Mouse (Mus musculus): ENCODE results near the gene Igll1. TPM values are rescaled to one million over a fixed set of nuclear protein-coding genes. Genes with fewer than 3 reads are reported as not detected.
"Not testable (repeated sequence)": the region's sequence is repeated elsewhere in the genome, so short reads cannot be mapped to it uniquely, and the experiment has no call there.

The Igll1 gene
- total RNA-seq, 2 experiments from 2014 or later, result not detected

DNA sequence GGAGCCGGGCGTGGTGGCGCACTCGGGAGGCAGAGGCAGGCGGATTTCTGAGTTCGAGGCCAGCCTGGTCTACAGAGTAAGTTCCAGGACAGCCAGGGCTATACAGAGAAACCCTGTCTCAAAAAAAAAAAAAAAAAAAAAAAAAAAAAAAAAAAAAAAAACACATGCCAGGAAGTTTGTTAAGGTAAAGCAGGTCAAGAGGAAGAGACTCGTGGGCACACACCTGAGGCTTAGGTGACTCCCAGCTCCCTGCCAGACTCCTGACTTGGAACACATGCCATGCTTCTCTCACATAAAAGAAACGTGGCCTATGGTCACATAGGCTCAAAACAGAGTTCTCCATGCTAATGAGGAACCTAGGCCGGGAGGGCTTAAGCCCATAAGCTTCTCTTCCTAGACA is 7.7 kb downstream of the Igll1 start:
- DNase-seq; intact Hi-C loops (cut with DNase I): not testable (repeated sequence)

DNA sequence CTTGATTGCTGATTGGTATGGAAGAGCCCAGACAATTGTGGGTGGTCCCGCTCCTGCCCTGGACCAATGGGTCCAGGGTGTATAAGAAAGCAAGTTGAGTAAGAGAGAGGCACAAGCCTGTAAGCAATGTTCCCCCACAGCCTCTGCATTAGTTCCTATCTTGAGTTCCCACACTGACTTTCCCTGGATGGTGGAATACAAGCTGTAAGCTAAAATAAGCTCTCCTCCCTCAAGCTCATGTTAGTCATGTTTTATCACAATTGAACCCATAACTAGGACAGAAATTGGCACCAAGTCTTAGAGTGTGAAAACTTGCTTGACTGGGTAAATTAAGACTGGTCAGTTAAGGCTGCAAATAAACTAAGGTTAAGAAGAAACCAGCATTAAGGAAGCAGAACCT is 8.2 kb downstream of the Igll1 start:
- no peak for DNase-seq
- intact Hi-C loops (cut with DNase I), result loop anchor here (2.0 kb wide), 1 partner anchor 57 kb away; no protein-coding TSS in a partner anchor

DNA sequence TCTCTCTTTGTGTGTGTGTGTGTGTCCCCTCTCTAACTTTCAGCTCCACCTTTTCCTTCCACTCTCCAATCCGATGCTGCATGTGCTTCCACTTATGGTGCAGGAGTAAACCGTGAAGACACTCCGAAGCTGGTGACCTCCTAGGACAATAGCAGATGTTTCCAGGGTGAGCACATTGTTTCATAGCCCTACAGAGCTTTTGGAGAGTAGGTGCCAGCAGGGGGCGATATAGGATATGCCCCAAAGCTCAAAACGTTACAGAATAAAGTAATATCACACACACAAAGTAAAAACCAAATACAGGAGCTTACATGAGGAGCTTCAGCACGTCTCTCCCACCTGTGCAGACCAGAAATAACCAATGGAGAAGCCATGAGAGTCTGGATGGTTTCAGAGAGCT is 8.9 kb downstream of the Igll1 start:
- DNase-seq, result peak; percentile 65 to 69
- intact Hi-C loops (cut with DNase I), result loop anchor here (2.0 kb wide), 1 partner anchor 58 kb away; no protein-coding TSS in a partner anchor

DNA sequence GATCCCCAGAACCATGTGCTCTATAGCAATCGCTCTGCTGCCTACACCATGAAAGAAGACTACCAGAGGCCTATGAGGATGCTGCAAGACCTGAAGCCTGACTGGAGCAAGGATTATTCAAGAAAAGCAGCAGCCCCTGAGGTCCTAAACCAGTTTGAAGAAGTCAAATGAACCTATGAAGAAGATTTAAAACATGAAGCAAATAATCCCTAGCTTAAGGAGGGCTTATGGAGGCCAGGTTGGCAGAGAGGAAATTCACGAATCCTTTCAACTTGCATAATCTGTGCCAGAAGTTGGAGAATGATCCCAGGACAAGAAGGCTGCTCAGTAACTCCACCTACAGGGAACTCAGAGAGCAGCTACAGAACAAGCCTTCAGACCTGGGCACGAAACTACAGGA is 11.4 kb downstream of the Igll1 start:
- intact Hi-C loops (cut with DNase I), result no loop called here
- no peak for DNase-seq

DNA sequence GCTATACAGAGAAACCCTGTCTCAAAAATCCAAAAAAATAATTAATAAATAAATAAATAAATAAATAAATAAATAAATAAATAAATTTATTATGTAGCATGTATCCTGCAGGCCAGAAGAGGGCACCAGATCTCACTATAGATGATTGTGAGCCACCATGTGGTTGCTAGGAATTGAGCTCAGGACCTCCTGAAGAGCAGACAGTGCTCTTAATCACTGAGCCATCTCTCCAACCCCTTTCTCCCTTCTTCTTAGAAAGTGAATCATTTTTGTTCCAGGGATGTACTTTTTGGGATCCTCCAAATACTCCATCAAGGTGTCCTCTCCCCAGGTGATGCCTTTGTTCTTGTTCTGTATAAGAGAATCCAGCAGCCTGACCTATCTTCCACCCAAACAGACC is 14.6 kb downstream of the Igll1 start:
- no peak for DNase-seq
- intact Hi-C loops (cut with DNase I), result no loop called here

DNA sequence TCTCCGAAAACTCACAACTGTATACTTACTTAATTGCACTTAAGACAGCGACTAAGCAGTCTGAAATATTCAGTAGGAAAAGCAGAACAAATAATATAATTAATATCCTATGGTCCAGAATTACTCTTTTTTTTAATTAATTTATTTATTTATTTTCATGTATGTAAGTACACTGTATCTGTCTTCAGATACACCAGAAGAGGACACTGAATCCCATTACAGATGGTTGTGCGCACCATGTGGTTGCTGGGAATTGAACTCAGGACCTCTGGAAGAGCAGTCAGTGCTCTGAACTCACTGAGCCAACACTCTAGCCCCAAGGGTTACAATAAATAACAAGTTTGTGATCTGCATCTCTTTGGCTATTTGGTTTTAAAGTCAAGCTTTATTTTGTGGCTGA is 34.1 kb downstream of the Igll1 start:
- intact Hi-C loops (cut with DNase I), result no loop called here
- DNase-seq, result no peak

GRCm38 (mm10) chr16:16828757-16829615 is 34.8 kb downstream of the Igll1 start, which contains the start of gene Spag6l:
Spag6l (minus strand) TSS chr16:16829456.
- peak; percentile 11 to 29 for DNase-seq
- intact Hi-C loops (cut with DNase I), result no loop called here

GRCm38 (mm10) chr16:16826223-16826622 is 37.6 kb downstream of the Igll1 start:
- DNase-seq, result no peak
- intact Hi-C loops (cut with DNase I), result no loop called here

GRCm38 (mm10) chr16:16825476-16825875 is 38.3 kb downstream of the Igll1 start:
- DNase-seq, result no peak
- intact Hi-C loops (cut with DNase I), result no loop called here

Other genes starting within 250 kb of the Igll1 start
- gene Olfr19, start 187.6 kb downstream of the Igll1 start, total RNA-seq (2021), result not detected
- gene Spag6l, start 34.5 kb downstream of the Igll1 start, total RNA-seq (2021), result under 1 TPM in 1 of 2 experiments, not detected in 1; 0.45 TPM
- 10 to 100 TPM; 36.8 TPM for gene Top3b, start 6.8 kb upstream of the Igll1 start, total RNA-seq (2021)
- under 1 TPM in 1 of 2 experiments, not detected in 1; 0.41 TPM for gene Vpreb1, start 6.9 kb upstream of the Igll1 start, total RNA-seq (2021)
- 10 to 100 TPM; 33.4 to 35.7 TPM for gene Ppm1f, start 32.5 kb upstream of the Igll1 start, total RNA-seq (2021)
- gene Mapk1, start 119.4 kb upstream of the Igll1 start, total RNA-seq (2021), result 100 to 1,000 TPM; 109 to 114 TPM
- gene Ypel1, start 205.7 kb upstream of the Igll1 start, total RNA-seq (2021), result 1 to 10 TPM; 2.9 to 3.3 TPM
- gene Ppil2, start 247.3 kb upstream of the Igll1 start, total RNA-seq (2021), result 10 to 100 TPM; 42.4 to 43.1 TPM